Mouse (Mus musculus): ENCODE results near the gene Mdm2. TPM values are rescaled to one million over a fixed set of nuclear protein-coding genes. Genes with fewer than 3 reads are reported as not detected.

Gene Mdm2
- total and polyA plus RNA-seq, 2 experiments from 2014 or later, result 31.3 to 93.0 TPM

DNA sequence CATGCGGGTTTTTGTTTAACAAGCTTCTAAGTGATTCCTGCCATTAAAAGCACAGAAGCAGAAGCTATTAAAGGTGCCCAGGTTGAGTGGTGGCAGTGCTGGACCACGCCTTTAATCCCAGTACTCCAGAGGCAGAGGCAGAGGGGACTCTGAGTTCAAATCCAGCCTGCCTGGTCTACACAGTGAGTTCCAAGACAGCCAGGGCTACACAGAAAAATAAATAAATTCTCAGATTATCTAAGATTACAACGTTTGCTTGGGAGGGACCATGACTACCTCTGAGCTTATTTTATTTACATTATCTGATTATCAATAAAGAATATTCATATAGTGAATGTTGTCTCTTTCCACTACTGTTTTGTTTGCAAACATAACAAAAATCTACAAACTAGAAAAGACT, 23.5 kb downstream of the Mdm2 start:
- Histone ChIP-seq H3K9ac (replicated peaks; ENCODE audit: low read depth, low read length) (no peak overlapping the region), H3K4me3 (ENCODE audit: low read depth, low read length) (no peak overlapping the region), H3K36me3 (replicated peaks; ENCODE audit: control insufficient read depth, insufficient read depth, low read length) (peaks cover 37% of the 10 kb centered on the region), H3K27me3 (ENCODE audit: control insufficient read depth, insufficient read depth, low read length) (no peaks in the 10 kb centered on the region), H3K27ac (ENCODE audit: low read depth) (no peak overlapping the region), H3K9me3 (replicated peaks; ENCODE audit: control insufficient read depth, low read length) (no peaks in the 10 kb centered on the region), H3K4me1 (ENCODE audit: control insufficient read depth, insufficient read depth) (no peaks in the 10 kb centered on the region), H3K4me2 (ENCODE audit: low read depth, low read length) (no peak overlapping the region)
- DNase-seq (ENCODE audit: low spot score), result no peak
- ATAC-seq (ENCODE audit: insufficient read depth, low read depth), result no peak
- TF ChIP-seq CTCF (IDR thresholded peaks at IDR 0.05; ENCODE audit: low read depth) (no peak), EP300 (IDR thresholded peaks at IDR 0.05; ENCODE audit: low read depth) (no peak)
- WGBS, result 76% methylated on average over 3 of the region's 3 CpGs

- ATAC-seq (ENCODE audit: insufficient read depth, low read depth) (no peak), DNase-seq (ENCODE audit: low spot score) (no peak)
- H3K4me3 ChIP-seq (ENCODE audit: low read depth, low read length), result no peak overlapping the region
- H3K27me3 ChIP-seq (ENCODE audit: control insufficient read depth, insufficient read depth, low read length), result no peaks in the 10 kb centered on the region
- H3K9me3 ChIP-seq (replicated peaks; ENCODE audit: control insufficient read depth, low read length), result no peaks in the 10 kb centered on the region
- H3K36me3 ChIP-seq (replicated peaks; ENCODE audit: control insufficient read depth, insufficient read depth, low read length), result peaks cover 27% of the 10 kb centered on the region
- no peak overlapping the region for H3K27ac ChIP-seq (ENCODE audit: low read depth)
- H3K4me1 ChIP-seq (ENCODE audit: control insufficient read depth, insufficient read depth), result no peaks in the 10 kb centered on the region
- WGBS, result 89% methylated on average over 13 of the region's 13 CpGs
- H3K4me2 ChIP-seq (ENCODE audit: low read depth, low read length), result no peak overlapping the region
- no peak overlapping the region for H3K9ac ChIP-seq (replicated peaks; ENCODE audit: low read depth, low read length)
- TF ChIP-seq CTCF (IDR thresholded peaks at IDR 0.05; ENCODE audit: low read depth) (no peak), EP300 (IDR thresholded peaks at IDR 0.05; ENCODE audit: low read depth) (no peak)
These were observed 24.5 kb downstream of the Mdm2 start for GRCm38 (mm10) chr10:117685849-117686591.

DNA sequence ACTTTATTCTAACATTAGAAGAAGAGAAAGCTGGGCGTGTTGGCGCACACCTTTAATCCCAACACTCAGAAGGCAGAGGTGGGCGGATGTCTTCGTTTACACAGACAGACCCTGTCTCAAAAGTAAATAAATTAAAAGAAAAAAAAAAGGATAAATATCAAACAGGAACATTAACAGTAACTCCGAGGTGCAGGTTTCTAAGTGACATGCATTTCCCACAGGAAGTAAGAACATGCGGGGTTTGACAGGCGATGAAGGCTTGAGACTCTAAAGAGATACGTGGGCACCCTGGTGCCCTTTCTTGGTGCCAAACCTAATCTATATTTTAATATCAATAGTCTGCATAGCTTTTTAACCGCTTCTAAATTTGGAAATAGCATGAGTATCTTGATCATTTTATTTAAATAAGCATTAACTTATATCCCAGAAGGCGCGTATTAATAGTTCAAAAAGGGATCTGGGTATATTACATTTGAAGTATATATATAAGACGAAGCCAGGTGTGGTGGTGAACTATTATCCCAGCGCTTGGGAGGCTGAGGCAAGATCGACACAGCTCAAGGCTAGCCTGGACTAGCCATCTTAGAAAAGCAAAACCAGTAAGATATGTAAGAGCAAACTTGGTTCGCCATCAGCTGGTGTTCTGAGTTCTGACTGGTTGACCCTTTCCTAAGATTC, 25.2 kb downstream of the Mdm2 start:
- TF ChIP-seq CTCF (IDR thresholded peaks at IDR 0.05; ENCODE audit: low read depth), result no peak
- no peak for TF ChIP-seq EP300 (IDR thresholded peaks at IDR 0.05; ENCODE audit: low read depth)
- peaks cover 20% of the 10 kb centered on the region for H3K36me3 ChIP-seq (replicated peaks; ENCODE audit: control insufficient read depth, insufficient read depth, low read length)
- no peak overlapping the region for H3K4me2 ChIP-seq (ENCODE audit: low read depth, low read length)
- no peak overlapping the region for H3K27ac ChIP-seq (ENCODE audit: low read depth)
- 83% methylated on average over 15 of the region's 15 CpGs for WGBS
- no peaks in the 10 kb centered on the region for H3K9me3 ChIP-seq (replicated peaks; ENCODE audit: control insufficient read depth, low read length)
- no peak for ATAC-seq (ENCODE audit: insufficient read depth, low read depth)
- no peak overlapping the region for H3K9ac ChIP-seq (replicated peaks; ENCODE audit: low read depth, low read length)
- H3K27me3 ChIP-seq (ENCODE audit: control insufficient read depth, insufficient read depth, low read length), result no peaks in the 10 kb centered on the region
- H3K4me1 ChIP-seq (ENCODE audit: control insufficient read depth, insufficient read depth), result no peaks in the 10 kb centered on the region
- no peak overlapping the region for H3K4me3 ChIP-seq (ENCODE audit: low read depth, low read length)
- DNase-seq (ENCODE audit: low spot score), result no peak

GRCm38 (mm10) chr10:117684298-117685170, 26.0 kb downstream of the Mdm2 start:
- DNase-seq (ENCODE audit: low spot score) (no peak), ATAC-seq (ENCODE audit: insufficient read depth, low read depth) (no peak)
- H3K9me3 ChIP-seq (replicated peaks; ENCODE audit: control insufficient read depth, low read length), result no peaks in the 10 kb centered on the region
- no peak for TF ChIP-seq CTCF (IDR thresholded peaks at IDR 0.05; ENCODE audit: low read depth)
- TF ChIP-seq EP300 (IDR thresholded peaks at IDR 0.05; ENCODE audit: low read depth), result no peak
- H3K4me3 ChIP-seq (ENCODE audit: low read depth, low read length), result no peak overlapping the region
- H3K4me2 ChIP-seq (ENCODE audit: low read depth, low read length), result no peak overlapping the region
- H3K36me3 ChIP-seq (replicated peaks; ENCODE audit: control insufficient read depth, insufficient read depth, low read length), result peaks cover 13% of the 10 kb centered on the region
- H3K27ac ChIP-seq (ENCODE audit: low read depth), result no peak overlapping the region
- H3K4me1 ChIP-seq (ENCODE audit: control insufficient read depth, insufficient read depth), result no peaks in the 10 kb centered on the region
- 78% methylated on average over 19 of the region's 19 CpGs for WGBS
- no peaks in the 10 kb centered on the region for H3K27me3 ChIP-seq (ENCODE audit: control insufficient read depth, insufficient read depth, low read length)
- H3K9ac ChIP-seq (replicated peaks; ENCODE audit: low read depth, low read length), result no peak overlapping the region

GRCm38 (mm10) chr10:117683734-117684037, 26.9 kb downstream of the Mdm2 start:
- Histone ChIP-seq H3K4me3 (ENCODE audit: low read depth, low read length) (no peak overlapping the region), H3K36me3 (replicated peaks; ENCODE audit: control insufficient read depth, insufficient read depth, low read length) (peaks cover 4% of the 10 kb centered on the region), H3K9ac (replicated peaks; ENCODE audit: low read depth, low read length) (no peak overlapping the region), H3K4me2 (ENCODE audit: low read depth, low read length) (no peak overlapping the region), H3K9me3 (replicated peaks; ENCODE audit: control insufficient read depth, low read length) (no peaks in the 10 kb centered on the region), H3K4me1 (ENCODE audit: control insufficient read depth, insufficient read depth) (no peaks in the 10 kb centered on the region), H3K27me3 (ENCODE audit: control insufficient read depth, insufficient read depth, low read length) (no peaks in the 10 kb centered on the region), H3K27ac (ENCODE audit: low read depth) (no peak overlapping the region)
- DNase-seq (ENCODE audit: low spot score) (no peak), ATAC-seq (ENCODE audit: insufficient read depth, low read depth) (no peak)
- 81% methylated on average over 9 of the region's 9 CpGs for WGBS
- TF ChIP-seq CTCF (IDR thresholded peaks at IDR 0.05; ENCODE audit: low read depth) (no peak), EP300 (IDR thresholded peaks at IDR 0.05; ENCODE audit: low read depth) (no peak)
